Mouse (Mus musculus) bone marrow macrophage, adult 2 months (primary cell): ENCODE data around the gene Emc3. TPM values are rescaled to one million over a fixed set of nuclear protein-coding genes. Genes with fewer than 3 reads are reported as not detected.
A peak's percentile ranks its signal among the peaks of the same experiment; 100 is the strongest.

ENCODE experiments used
- H3K27ac ChIP-seq: 2 replicates; pipeline ENCODE4 v1.5.1; 2012; ENCODE audit warnings: low read depth, low read length; ENCODE audit not compliant: insufficient read depth
- H3K4me1 ChIP-seq: 2 replicates; pipeline ENCODE4 v1.6.1; 2012; ENCODE audit warnings: low read length; ENCODE audit not compliant: control insufficient read depth, insufficient read depth
- H3K4me3 ChIP-seq: 2 replicates; pipeline ENCODE4 v1.5.1; 2012; ENCODE audit warnings: mild to moderate bottlenecking, low read length, moderate library complexity; ENCODE audit not compliant: insufficient read depth
- CTCF ChIP-seq: IDR thresholded peaks from 2 replicates; pipeline ENCODE4 v1.5.1; 2012; ENCODE audit warnings: low read depth, mild to moderate bottlenecking, low read length, moderate library complexity
- POLR2A ChIP-seq: IDR thresholded peaks from 2 replicates; pipeline ENCODE4 v1.6.1; 2012; ENCODE audit warnings: mild to moderate bottlenecking, low read depth, low read length, borderline replicate concordance
- polyA plus RNA-seq: library from polyadenylated mRNA; stranded (reverse); fragments of >200 nt; gene quantifications from 2 replicates; pipeline ENCODE4 v1.2.4, GENCODE M21; 2012; ENCODE audit not compliant: missing spikeins, insufficient read depth, insufficient read length

Gene Emc3
- polyA plus RNA-seq, 1 experiment = 82.6 TPM

GRCm38 (mm10) chr6:113482477-113483099 is 48.9 kb downstream of the Emc3 start:
- TF ChIP-seq POLR2A (no peak), CTCF (no peak)
- Histone ChIP-seq H3K4me1 (peaks cover 35% of the 10 kb centered on the region), H3K27ac (peak overlapping the region; percentile 69), H3K4me3 (peak overlapping the region; percentile 69)

DNA sequence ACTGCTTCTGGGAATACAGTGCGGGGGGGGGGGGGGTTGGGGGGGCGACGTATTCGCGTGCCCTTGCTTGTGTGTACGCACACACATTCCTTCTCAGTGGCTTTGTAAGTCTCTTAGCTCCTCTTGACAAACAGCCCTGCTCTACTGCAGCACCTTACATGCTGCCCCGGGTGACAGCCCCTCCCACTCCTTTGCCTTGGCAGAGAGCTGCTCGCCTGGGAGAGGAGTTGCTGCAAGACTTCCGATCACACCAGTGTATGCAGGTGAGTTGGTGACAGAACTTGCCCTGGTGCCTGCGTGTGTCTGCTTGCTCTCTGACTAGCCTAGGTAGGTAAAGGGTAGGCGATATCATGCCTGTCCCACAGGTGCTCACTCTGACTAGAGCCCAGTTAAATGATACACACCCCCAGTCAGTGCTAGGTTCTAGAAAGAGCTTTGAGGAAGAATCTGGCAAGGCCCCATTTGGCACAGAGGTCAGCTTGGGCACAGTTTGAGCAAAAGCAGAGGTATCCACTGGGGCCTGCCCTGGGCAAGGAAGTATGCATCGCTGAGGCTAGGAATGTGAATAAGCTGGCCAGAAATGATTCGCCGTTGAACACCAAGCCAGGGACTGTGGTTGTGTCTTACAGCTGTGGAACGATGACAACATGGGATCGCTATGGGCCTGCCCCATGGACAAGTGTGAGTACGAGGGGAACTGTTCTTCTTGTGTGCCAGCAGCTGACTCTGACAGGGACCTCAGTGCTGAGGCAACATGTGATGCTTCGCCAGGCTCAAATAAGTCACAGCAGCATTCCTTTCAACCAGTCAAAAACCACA is 50.7 kb downstream of the Emc3 start:
- H3K4me1 ChIP-seq = peaks cover 36% of the 10 kb centered on the region

DNA sequence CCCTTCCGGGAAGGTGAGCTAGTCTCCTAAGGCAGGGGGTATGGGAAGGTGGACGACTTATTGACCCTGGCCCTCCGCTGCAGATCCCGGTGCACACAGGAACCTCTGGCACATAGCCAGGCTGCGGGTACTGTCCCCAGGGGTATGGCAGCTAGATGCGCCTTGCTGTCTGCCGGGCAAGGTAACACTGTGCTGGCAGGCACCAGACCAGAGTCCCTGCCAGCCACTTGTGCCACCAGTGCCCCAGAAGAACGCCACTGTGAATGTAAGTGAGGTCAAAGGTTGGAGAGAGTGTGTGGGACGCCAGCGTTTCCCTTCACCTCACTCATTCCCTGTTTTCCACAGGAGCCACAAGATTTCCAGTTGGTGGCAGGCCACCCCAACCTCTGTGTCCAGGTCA is 52.5 kb downstream of the Emc3 start:
- no peak for TF ChIP-seq POLR2A
- TF ChIP-seq CTCF = no peak
- Histone ChIP-seq H3K4me1 (peaks cover 27% of the 10 kb centered on the region), H3K27ac (no peak overlapping the region), H3K4me3 (no peak overlapping the region)

More for the DNA sequence above, 50.7 kb downstream of the Emc3 start:
- Histone ChIP-seq H3K27ac (no peak overlapping the region), H3K4me3 (no peak overlapping the region)
- TF ChIP-seq CTCF (no peak), POLR2A (no peak)

GRCm38 (mm10) chr6:113477353-113477752 is 54.1 kb downstream of the Emc3 start:
- H3K4me1 ChIP-seq = peaks cover 26% of the 10 kb centered on the region
- TF ChIP-seq POLR2A = no peak
- TF ChIP-seq CTCF = no peak
- no peak overlapping the region for H3K4me3 ChIP-seq
- no peak overlapping the region for H3K27ac ChIP-seq

DNA sequence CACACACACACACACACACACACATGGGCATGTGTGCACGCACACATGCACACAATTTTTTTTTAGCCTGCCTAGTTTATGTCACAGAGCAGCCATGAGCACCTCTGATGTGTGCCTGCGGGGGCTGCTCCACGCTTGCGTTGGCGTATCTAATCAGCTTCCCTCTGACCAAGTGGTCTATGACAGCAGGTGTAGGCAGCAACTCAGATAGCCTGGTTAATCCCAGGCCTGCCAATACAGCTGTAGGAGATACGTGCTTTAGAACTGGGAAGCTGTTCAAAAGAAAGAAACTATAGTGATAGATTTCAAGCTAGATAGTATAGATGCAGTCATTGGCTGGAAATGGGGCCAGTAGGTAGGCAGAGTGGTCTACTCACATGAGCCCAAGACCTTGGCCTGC is 57.7 kb downstream of the Emc3 start:
- no peak overlapping the region for H3K27ac ChIP-seq
- H3K4me3 ChIP-seq = no peak overlapping the region
- TF ChIP-seq POLR2A (no peak), CTCF (no peak)
- H3K4me1 ChIP-seq = peaks cover 14% of the 10 kb centered on the region

DNA sequence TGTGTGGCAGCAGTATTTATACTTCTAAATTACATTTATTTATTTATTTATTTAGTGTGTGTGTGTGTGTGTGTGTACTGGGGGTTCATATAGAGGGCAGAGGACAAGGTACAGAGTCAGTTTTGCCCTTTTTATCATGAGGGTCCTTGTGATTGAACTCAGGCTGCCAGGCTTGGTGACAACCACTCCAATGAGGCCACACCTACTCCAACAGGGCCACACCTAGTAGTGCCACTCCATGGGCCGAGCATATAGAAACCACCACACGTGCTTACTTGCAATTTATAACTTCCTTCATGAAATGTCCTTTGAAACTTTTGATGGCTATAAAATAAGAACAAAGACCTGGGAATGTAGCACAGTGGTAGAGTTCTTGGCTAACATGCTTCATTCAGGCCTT is 58.2 kb downstream of the Emc3 start:
- peaks cover 16% of the 10 kb centered on the region for H3K4me1 ChIP-seq
- no peak overlapping the region for H3K27ac ChIP-seq
- H3K4me3 ChIP-seq = no peak overlapping the region
- TF ChIP-seq POLR2A = no peak

DNA sequence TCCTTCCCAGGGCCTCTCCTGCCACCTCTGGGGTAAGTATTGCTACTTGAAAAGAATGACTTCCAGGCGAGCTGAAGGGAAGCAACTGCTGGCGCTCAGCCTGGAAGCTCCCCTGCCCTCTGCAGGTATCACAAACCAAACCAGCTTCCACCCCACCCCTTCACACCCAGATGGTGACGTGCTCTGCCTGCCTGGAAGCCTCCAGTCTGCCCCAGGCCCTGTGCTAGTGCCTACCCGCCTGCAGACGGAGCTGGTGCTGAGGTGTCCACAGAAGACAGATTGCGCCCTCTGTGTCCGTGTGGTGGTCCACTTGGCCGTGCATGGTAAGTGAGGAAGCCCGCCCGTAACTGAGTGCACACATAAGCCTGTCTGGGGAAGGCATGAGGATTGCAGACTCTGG is 59.4 kb downstream of the Emc3 start:
- TF ChIP-seq CTCF (no peak), POLR2A (no peak)
- H3K4me3 ChIP-seq = no peak overlapping the region

GRCm38 (mm10) chr6:113471297-113471936 is 60.0 kb downstream of the Emc3 start, which contains the start of gene Il17rc:
Gene Il17rc, plus strand, starts transcription at chr6:113471427.
- no peak for TF ChIP-seq POLR2A
- TF ChIP-seq CTCF = no peak
- Histone ChIP-seq H3K27ac (no peak within 1 kb of the TSS), H3K4me1 (peaks cover 7% of the 10 kb centered on the region), H3K4me3 (no peak within 1 kb of the TSS)

More for the DNA sequence above, 59.4 kb downstream of the Emc3 start:
- Histone ChIP-seq H3K4me1 (peaks cover 14% of the 10 kb centered on the region), H3K27ac (no peak overlapping the region)

DNA sequence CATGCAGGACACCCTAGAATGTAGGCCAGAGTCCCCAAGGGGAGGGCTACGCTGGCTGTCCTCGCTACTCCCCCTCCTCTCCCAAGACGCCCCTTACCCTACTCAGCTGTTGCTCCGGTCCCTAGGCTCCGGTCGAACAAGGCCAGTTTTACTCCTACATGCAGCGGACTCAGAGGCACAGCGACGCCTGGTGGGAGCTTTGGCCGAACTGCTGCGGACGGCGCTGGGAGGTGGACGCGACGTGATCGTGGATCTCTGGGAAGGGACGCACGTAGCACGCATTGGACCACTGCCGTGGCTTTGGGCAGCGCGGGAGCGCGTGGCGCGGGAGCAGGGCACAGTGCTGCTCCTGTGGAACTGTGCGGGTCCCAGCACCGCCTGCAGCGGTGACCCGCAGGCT is 62.0 kb downstream of the Emc3 start:
- Histone ChIP-seq H3K27ac (no peak overlapping the region), H3K4me3 (peak overlapping the region; percentile 18), H3K4me1 (peaks cover 5% of the 10 kb centered on the region)
- TF ChIP-seq CTCF (0 out of 2 replicates have a peak, but pooled peaks have one; percentile 30), POLR2A (no peak)

DNA sequence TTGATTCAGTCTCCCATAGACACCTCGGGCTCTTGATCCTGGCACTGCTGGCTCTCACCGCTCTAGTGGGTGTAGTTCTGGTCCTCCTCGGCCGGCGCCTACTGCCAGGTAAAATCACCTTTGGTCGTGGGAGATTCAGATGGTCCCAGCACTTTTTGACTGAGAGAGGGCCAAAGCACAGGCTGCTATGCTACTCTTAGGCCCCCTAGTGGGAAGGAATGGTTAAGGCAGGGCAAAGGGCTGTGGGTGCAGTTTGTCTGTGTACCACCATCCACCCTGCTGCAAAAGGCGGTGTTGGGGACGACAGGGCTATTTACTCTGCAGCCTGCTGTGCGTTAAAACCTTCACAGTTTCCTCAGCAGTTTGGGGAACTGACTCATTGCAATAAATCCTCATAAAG is 62.4 kb downstream of the Emc3 start:
- H3K4me3 ChIP-seq = peak overlapping the region; percentile 18
- peaks cover 5% of the 10 kb centered on the region for H3K4me1 ChIP-seq
- no peak; the same call in 1 of the 2 replicates for TF ChIP-seq CTCF
- H3K27ac ChIP-seq = no peak overlapping the region
